Mouse (Mus musculus) thymus, postnatal 0 days (tissue): Measurements from ENCODE around the gene Ppme1. TPM values are rescaled to one million over a fixed set of nuclear protein-coding genes. Genes with fewer than 3 reads are reported as not detected.

Source experiments
- DNase-seq: peaks from one replicate; pipeline ENCODE4 v3.0.0-alpha.2; 2015; ENCODE audit warnings: low spot score
- polyA plus RNA-seq: library from polyadenylated mRNA; unstranded; fragments of >200 nt; fragmentation: Nextera tagmentation; extraction: Ambion mirVana; gene quantifications from 2 replicates; pipeline ENCODE4 v1.2.1, GENCODE M21; 2015

Gene Ppme1
- polyA plus RNA-seq: 41.5 and 48.4 TPM in 2 replicates

GRCm38 (mm10) chr7:100371495-100372451 is at the start of gene Ppme1, which contains the start of gene C2cd3:
TSS of gene Ppme1 (minus strand) at chr7:100372307.
TSS of gene C2cd3 (plus strand) at chr7:100372233.
- DNase-seq: peak; percentile 99

DNA sequence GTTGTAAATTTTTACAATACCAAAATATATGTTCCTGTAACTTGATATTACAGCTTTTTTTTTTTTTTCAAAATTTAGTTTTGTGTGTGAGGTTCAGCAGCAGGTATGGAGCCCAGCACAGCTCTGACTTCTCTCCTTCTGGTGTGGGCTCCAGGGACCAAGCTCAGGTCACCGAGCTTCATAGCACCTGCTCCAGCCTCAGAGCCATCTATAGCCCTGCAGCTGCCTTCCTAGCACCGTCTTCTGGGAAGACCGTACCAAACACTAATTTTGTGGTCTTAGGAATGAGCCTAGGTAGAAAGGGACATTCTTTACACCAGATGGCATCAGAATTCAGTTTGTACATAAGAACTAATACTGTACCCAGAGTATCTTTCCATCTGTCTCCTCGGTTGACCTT is 36.6 kb upstream of the Ppme1 start:
- no peak for DNase-seq

- DNase-seq: no peak
These were observed 35.6 kb upstream of the Ppme1 start for GRCm38 (mm10) chr7:100407677-100408076.

DNA sequence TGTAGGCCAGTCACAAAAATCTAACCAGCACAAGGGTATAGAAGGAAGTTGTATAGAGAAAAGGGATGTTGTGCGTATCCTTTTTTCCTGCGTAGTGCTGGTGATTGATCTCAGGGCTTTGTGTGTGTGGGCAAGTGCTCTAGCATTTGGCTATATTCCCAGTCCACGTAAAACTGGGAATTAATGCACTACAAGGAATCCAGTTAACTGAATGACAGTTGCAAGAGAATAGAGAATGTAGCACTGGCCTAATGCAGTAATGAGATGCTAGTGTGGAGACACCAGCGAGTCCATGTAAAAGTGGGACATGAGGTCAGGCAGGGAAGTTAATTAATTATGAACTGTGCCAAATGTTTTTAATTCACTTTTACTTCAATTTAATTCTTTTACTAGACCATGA is 30.6 kb upstream of the Ppme1 start:
- DNase-seq: no peak

DNA sequence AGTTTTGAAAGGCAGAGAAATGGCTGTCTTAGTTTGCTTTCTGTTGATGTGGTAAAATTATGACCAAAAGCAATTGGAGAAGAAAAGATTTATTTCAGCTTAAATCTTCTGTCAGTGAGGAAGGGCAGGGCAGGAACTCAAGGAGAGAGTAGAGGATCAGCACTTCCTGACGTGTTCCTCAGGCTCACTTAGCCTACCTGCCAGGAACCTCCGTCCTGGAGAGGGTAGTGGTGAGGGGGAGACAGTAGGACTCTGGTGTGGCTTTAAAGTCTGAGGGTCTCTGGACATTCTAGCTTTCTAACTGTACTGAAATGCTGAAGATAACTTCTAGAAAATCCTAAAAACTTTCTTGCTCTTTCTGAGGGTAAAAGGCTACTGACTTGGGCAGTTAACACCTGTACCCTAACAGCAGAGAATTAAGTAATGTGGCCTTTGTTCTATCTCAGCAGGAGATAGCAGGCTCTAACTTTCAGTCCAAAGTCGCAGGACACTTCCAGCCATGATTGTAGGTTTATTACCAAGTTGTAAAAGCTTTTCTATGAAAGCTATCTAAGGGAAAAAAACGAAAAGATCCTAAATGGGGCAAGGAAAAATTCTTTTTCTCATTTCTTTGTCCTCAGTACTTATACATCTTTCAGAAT is 28.9 kb upstream of the Ppme1 start:
- DNase-seq: no peak

GRCm38 (mm10) chr7:100399231-100399913 is 27.3 kb upstream of the Ppme1 start:
- no peak for DNase-seq

GRCm38 (mm10) chr7:100392265-100392664 is 20.2 kb upstream of the Ppme1 start:
- no peak for DNase-seq

- no peak for DNase-seq
These were observed 18.1 kb upstream of the Ppme1 start for GRCm38 (mm10) chr7:100390166-100390565.

DNA sequence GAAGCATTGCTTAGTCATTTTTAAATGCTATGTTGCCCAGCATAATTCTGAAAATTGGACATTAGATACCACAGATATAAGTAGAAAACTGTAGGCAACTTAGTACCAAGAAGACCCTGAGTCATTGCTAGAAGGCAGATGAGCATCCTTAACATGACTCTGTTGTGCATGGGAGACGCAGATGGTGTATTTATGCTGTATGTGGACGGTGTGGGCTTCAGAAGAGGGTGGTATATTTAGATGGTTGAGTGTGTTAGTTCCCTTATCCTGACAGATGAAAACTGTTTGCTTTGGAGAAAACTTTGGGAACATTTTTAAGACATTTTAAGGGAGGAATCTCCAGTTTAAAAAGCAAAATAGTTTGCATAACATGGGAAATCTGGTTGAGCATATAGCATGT is 16.1 kb upstream of the Ppme1 start:
- DNase-seq: no peak

- no peak for DNase-seq
These were observed 11.1 kb upstream of the Ppme1 start for GRCm38 (mm10) chr7:100383207-100383606.

GRCm38 (mm10) chr7:100381161-100381560 is 9.1 kb upstream of the Ppme1 start:
- DNase-seq: no peak

DNA sequence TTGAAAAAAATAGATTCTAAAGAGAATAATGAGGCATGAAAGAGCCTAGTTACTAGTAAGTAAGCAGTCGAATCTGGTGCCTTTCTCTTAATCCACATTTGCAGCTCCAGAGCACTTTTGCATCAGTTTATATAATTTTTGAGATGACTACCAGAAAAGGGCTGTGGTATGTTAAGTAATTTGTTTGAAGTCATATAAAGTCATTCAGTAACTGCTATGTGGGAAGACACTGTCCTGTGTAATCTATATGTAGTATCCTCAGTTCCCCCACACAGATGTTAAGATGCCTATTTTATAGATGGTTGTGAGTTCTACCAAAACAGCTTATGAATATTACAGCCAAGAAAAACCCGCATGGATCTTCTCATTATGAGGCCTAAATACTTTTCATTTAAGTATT is 6.2 kb upstream of the Ppme1 start:
- DNase-seq: no peak

- DNase-seq: peak; percentile 14
These were observed 409 bp upstream of the Ppme1 start for GRCm38 (mm10) chr7:100372452-100372980.

DNA sequence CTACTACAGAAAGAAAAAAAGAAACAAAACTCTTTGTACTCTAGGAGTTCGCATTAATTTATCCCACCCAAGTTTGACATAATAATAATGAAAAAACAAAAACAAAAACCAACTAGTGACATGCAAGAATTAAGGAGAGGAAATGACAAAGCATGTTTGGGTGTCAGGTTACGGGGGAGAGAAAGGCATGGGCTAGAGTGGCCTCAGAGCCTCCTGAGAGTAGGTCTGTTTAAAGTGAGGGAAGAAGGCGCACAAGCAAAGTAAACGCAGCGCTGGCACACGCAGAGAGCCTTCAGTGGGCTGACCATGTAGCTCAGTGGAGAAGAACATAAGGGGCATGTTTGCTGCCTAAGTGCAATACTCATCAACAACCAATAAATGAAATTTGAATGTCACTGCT is 7.2 kb downstream of the Ppme1 start:
- no peak for DNase-seq

- DNase-seq: no peak
These were observed 8.9 kb downstream of the Ppme1 start for GRCm38 (mm10) chr7:100363162-100363561.

DNA sequence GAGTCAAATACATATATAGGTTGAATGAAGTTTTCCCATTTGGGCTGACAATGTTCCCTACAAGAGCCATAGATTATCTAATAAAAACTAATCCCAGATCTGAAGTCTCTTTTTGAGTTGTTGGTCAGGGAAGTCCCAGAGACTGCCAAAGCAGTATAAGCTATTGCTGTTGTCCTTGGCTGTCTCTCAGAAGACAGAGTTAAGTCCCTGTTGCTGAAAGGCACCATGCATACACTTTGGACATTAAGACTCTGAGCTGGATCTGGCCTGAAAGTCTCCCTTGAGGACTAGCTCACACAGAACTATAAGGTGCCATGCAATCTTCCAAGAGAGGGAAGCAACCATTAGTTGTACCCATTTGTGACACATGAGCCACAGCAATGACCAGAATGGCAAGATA is 14.3 kb downstream of the Ppme1 start:
- DNase-seq: no peak

DNA sequence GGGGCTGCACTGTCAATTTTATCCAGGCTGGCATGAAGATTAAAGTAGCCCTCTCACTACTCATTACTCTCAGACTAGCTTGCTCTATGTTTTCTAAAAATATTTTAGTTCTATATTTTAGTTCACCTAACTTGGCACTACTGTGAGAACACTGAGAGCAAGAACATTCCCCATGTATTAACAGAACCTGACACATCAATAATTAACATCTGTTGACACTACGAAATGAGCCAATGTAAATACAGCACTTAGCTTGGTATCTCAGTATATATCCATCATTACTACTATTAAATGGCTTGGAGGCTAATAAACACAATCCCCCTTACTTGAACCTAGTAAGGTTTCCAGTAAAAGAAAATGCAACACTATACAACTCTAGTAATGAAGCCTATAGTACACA is 15.3 kb downstream of the Ppme1 start:
- DNase-seq: no peak

DNA sequence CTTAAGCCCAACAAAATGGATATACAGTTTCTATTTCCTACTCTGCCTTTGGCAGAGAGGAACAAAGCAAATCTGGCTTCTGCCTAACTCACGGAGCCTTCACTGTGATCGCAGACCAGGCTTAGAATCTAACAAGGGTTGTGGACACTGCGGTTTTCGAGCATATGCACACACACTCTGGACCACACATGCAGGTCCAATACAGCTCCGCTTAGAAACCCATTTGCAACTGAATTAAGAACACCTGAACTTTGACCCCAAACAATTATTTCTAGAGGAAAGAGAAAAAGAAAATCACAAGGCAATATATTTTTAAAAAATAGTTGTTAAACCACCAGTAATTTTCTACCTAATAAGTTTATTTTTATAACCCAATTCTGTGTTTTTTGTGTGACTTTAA is 15.8 kb downstream of the Ppme1 start:
- DNase-seq: no peak

DNA sequence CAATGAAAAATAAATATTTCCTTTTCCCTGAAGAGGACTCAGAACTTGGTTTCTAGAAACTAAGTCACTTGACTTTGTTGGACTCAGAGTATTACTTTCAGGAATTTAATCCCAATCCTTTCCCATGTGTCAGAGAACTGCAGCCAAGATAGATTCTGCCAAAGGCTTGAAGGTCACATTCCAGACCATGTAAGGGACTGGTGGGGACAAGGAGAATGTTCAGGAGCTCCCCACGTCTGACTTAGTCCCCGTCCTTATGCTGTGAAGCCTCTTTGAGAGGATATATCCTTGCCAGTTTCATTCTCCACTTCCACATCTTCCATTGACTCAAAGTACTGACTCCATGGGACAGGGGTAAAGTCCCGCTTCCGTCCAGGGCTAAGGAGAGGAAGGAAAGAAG is 17.1 kb downstream of the Ppme1 start:
- DNase-seq: no peak

DNA sequence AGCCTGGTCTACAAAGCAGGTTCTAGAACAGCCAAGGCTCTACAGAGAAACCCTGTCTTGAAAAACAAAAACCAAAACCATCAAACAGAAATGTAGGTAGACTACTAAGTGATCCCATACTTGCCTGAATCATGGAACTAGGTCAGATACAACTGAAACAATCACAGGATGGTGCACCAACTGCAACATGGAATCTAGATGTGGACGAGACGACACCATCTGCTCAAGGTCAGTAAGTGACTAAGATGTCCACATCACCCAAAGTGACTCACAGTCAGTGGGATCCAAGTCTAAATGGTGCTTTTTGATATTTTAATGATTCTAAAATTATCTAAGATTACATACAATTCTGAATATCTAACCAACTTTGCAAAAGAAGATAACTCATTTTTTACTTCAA is 36.2 kb downstream of the Ppme1 start:
- no peak for DNase-seq

- no peak for DNase-seq
These were observed 40.8 kb downstream of the Ppme1 start for GRCm38 (mm10) chr7:100331269-100331668.

DNA sequence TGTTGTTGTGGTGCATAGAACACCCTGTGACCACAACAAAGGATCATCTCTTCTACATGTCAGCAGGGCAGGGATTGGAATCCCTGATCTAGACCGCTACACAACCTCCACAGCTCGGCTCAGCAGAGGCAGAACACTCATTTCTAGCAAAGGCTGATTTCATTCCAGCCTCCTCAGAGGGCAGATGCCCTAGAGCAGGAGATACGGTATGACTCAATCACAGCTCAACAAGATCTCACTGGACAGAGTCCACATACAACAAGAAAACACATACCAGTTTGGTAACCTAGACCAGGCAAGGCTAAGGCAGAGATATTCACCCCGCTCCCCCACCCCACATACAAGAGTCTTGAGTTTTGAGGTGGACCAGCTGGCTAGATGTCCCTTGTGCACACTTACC is 43.5 kb downstream of the Ppme1 start:
- no peak for DNase-seq
